Mouse (Mus musculus) erythroblast, embryonic 14.5 days (primary cell): ENCODE data around the gene Cdk6. TPM values are rescaled to one million over a fixed set of nuclear protein-coding genes. Genes with fewer than 3 reads are reported as not detected.
"Not testable (repeated sequence)": the region's sequence is repeated elsewhere in the genome, so short reads cannot be mapped to it uniquely, and the experiment has no call there.

ENCODE experiments used
- H3K27me3 ChIP-seq: 2 replicates; pipeline ENCODE4 v1.6.1; 2012; ENCODE audit warnings: inconsistent platforms; ENCODE audit not compliant: control insufficient read depth
- H3K36me3 ChIP-seq: 2 replicates; pipeline ENCODE4 v1.6.1; 2012; ENCODE audit warnings: mild to moderate bottlenecking, inconsistent platforms; ENCODE audit not compliant: control insufficient read depth
- H3K4me1 ChIP-seq: 2 replicates; pipeline ENCODE4 v1.6.1; 2012; ENCODE audit warnings: inconsistent platforms; ENCODE audit not compliant: control insufficient read depth
- H3K4me3 ChIP-seq: replicated peaks from 2 replicates; pipeline ENCODE3; 2012; ENCODE audit warnings: moderate library complexity, mild to moderate bottlenecking, inconsistent platforms
- H3K9me3 ChIP-seq: 2 replicates; pipeline ENCODE4 v1.6.1; 2012; ENCODE audit warnings: low read length, inconsistent platforms, mixed read lengths; ENCODE audit not compliant: control insufficient read depth
- GATA1 ChIP-seq: IDR thresholded peaks from 2 replicates; pipeline ENCODE4 v1.6.1; 2012; ENCODE audit warnings: low read length, inconsistent platforms, mixed read lengths
- TAL1 ChIP-seq: IDR thresholded peaks from 3 replicates; pipeline ENCODE4 v1.6.1; 2012; ENCODE audit warnings: low read length, inconsistent platforms, mixed read lengths
- polyA plus RNA-seq: library from polyadenylated mRNA; stranded (reverse); fragments of >175 nt; gene quantifications from 2 replicates; pipeline ENCODE4 v1.2.3, GENCODE M21; 2012

Cdk6 gene
- polyA plus RNA-seq, 1 experiment, result 0.03 TPM

DNA sequence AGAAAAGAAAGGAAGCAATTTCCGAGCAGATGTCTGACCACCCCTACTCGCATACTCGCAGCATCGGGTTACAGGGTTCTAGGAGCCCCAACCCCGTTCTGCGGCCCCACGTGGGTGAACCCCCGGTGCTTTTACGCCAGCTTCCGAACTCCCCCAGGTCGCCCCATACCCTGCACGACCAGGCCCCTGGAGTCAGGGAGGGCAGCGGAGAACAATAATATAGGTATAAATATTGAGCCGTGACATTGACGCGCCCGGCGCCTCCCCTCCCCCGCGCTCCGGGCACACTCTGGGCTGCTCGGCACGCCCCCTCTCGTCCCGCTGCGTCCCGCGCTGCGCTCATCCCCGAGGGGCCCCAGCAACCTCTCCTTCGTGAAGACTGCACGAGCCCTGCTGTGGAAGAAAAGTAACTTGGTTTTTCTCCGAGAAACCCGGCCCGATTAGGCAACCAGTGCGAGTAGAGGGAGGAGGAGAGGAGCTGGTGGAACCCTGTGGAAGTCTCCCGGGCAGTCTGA, 2.3 kb downstream of the Cdk6 start:
- Histone ChIP-seq H3K4me3 (peak overlapping the region; percentile 67), H3K9me3 (no peaks in the 10 kb centered on the region), H3K36me3 (no peaks in the 10 kb centered on the region; the same call in 1 of the 2 replicates), H3K27me3 (peaks cover 22% of the 10 kb centered on the region), H3K4me1 (peaks cover 38% of the 10 kb centered on the region)
- no peak for TF ChIP-seq GATA1
- no peak for TF ChIP-seq TAL1

DNA sequence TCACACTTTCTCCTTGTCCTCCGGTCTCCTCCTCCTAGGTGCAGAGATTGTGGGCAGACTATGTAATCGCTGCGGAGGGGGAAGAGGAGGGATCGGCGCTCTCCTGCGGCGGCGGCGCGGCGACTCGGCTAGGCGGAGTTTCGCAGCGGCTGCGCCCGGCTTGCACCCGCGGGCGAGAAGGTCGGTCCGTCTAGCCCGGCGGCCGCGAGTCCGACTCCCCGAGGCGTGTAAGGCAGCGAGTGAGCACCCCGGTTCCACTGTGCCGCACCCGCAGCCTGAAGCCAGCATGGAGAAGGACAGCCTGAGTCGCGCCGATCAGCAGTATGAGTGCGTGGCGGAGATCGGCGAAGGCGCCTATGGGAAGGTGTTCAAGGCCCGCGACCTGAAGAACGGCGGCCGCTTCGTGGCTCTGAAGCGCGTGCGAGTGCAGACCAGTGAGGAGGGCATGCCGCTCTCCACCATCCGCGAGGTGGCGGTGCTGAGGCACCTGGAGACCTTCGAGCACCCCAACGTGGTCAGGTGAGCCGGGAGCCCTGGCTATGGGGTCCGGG, 2.9 kb downstream of the Cdk6 start:
- peaks cover 38% of the 10 kb centered on the region for H3K4me1 ChIP-seq
- TF ChIP-seq GATA1 (no peak), TAL1 (no peak)

DNA sequence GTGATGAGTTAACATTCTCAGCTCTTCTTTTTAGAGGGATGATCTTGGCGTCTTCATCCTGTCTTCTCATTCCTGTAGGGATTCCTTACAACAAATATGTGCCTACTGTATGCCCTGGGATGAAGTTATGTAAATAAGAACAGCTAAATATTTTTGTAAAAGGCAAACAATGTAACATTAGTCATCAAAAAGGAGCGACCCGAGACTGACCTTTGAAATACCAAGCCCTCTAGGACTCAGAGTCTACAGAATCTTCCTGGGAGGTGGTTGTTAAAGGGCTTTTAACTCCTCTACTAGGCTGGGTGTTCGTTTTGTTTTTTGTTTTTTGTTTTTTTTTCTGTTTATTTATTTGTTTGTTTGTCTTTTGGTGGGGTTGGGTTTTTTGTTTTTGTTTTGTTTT, 4.3 kb downstream of the Cdk6 start:
- H3K4me3 ChIP-seq, H3K9me3 ChIP-seq, H3K36me3 ChIP-seq: not testable (repeated sequence)
- H3K27me3 ChIP-seq, result peaks cover 21% of the 10 kb centered on the region
- peaks cover 38% of the 10 kb centered on the region for H3K4me1 ChIP-seq

More for the DNA sequence above, 2.9 kb downstream of the Cdk6 start:
- H3K9me3 ChIP-seq, result no peaks in the 10 kb centered on the region
- peak overlapping the region; percentile 67 for H3K4me3 ChIP-seq
- peaks cover 22% of the 10 kb centered on the region for H3K27me3 ChIP-seq
- no peaks in the 10 kb centered on the region; the same call in 1 of the 2 replicates for H3K36me3 ChIP-seq

DNA sequence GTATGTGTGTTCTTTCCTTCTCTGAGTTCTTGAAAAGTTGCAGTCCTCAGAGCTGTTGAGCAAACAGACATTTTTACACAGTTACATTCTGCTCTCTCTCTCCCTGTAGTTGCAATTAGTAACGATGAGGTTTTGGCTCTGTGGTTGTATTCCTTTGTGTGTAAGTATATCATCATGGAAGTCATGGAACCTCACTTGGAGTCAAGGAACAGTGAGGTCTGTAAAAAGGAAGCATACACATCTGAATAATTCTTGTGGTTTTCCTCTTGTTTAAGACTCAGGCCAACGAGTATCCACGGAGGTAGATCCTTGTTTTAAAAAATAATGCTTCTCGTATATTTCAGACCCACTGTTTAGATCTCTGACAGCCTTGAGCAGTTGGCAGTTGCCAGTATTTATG, 8.1 kb downstream of the Cdk6 start:
- H3K4me3 ChIP-seq, H3K9me3 ChIP-seq, H3K36me3 ChIP-seq, H3K27me3 ChIP-seq, H3K4me1 ChIP-seq: not testable (repeated sequence)

DNA sequence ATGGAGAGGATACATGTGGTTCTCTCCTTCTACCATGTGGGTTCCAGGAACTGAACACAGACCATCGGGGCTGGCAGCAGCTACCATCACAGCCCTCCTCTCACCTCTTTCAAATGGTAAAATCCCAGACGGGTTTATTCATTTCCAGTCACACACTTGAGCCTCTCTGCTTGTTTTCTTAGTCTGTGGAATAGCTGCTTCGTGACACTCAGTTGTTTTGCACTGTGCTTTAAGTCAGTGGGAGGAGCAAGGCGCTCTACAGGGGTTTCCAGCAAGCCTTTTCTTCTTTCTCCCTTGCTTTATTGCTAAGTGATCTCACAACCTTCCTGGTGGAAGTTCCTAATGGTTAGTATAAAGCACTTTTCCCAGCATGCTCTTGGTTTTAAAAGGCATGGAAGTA, 10.6 kb downstream of the Cdk6 start:
- H3K9me3 ChIP-seq, H3K27me3 ChIP-seq, H3K4me3 ChIP-seq, H3K36me3 ChIP-seq: not testable (repeated sequence)
- H3K4me1 ChIP-seq, result peaks cover 26% of the 10 kb centered on the region

DNA sequence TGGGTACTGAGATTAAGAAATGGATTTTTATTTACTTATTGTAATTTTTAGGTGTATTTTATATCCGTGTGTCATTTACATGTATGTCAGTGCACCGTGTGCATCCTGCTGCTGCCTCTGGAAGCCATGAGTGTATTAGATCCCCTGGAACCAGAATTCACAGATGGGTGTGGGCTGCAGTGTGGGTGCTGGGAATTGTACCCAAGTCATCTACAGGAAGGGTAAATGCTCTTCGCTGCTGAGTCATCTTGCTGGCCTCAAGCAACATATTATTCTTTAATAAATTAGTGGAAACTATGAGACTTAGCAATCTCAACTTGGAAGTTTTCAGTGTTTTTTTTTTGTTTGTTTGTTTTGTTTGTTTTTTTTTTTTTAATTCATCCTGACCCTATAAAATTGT, 11.0 kb downstream of the Cdk6 start:
- no peak for TF ChIP-seq TAL1
- TF ChIP-seq GATA1, result no peak
- Histone ChIP-seq H3K36me3 (no peaks in the 10 kb centered on the region), H3K4me1 (peaks cover 26% of the 10 kb centered on the region), H3K9me3 (no peaks in the 10 kb centered on the region), H3K4me3 (no peak overlapping the region), H3K27me3 (no peaks in the 10 kb centered on the region)

DNA sequence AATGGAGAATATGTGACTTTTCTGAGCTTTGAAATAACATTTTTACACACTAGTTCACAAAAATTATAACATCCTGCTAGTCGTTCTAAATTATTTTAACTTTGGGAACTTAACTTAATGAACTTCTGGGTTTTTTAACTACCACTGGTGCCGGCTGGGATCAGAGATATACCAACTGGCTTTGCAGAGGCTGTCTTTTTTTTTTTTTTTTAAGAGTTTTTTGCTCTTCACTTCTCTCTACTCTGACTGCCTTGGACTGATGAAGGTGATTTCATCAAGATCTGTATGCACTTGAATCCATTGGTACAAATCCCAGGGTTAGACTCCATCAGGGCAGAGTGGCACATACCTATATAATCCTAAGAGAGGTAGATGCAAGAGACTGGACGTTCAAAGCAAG, 11.5 kb downstream of the Cdk6 start:
- no peaks in the 10 kb centered on the region for H3K27me3 ChIP-seq
- TF ChIP-seq TAL1 (no peak), GATA1 (no peak)
- H3K36me3 ChIP-seq, result no peaks in the 10 kb centered on the region
- H3K4me1 ChIP-seq, result peaks cover 26% of the 10 kb centered on the region
- H3K4me3 ChIP-seq, result no peak overlapping the region
- no peaks in the 10 kb centered on the region for H3K9me3 ChIP-seq

DNA sequence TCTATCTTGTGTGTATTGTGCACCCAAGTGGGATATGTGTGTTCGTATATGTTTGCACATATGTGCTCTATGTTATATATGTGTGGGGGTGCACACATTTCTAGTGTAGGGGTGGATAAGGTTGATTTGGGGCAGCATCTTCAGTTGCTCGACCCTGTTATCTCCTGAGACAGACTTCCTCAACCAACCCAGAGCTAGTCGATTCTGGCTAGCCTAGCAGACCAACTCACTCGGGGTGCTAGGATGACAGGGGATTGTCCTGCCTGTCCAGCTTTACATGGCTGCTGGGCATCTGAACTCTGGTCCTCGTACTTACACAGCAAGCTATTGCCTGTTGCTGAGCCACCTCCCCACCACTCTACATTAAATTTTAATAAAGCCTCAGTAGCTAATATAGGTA, 13.0 kb downstream of the Cdk6 start:
- no peak for TF ChIP-seq TAL1
- TF ChIP-seq GATA1, result no peak
- Histone ChIP-seq H3K36me3 (no peaks in the 10 kb centered on the region), H3K9me3 (no peaks in the 10 kb centered on the region), H3K4me1 (peaks cover 38% of the 10 kb centered on the region), H3K27me3 (no peaks in the 10 kb centered on the region), H3K4me3 (peak overlapping the region; percentile 40)

DNA sequence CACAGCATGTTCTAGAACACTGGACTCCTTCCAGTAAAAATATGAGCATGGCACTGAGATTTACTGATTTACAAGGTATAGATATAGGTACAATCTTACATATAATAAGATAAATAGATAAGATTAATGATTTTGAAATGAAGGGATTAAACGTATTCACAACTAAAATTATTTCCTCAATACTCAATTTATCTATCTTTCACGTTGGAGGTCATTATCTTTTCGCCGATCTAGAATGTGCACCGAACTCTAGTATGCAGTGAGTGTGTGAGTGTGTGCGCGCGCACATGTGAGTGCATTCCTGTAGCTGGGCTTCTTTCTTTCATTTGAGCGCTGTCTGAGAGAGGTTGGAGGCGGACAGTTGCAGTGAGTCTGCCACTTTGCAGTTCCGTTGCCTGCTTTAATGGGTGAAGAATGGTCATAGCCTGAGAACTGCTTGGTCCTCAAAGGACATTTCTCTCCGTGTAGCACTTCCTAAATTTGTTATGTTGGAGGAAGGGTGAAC, 13.8 kb downstream of the Cdk6 start:
- Histone ChIP-seq H3K4me1 (peaks cover 42% of the 10 kb centered on the region), H3K4me3 (peak overlapping the region; percentile 40), H3K36me3 (no peaks in the 10 kb centered on the region), H3K9me3 (no peaks in the 10 kb centered on the region), H3K27me3 (no peaks in the 10 kb centered on the region)
- TF ChIP-seq TAL1, result no peak
- 0 out of 2 replicates have a peak, but pooled peaks have one; percentile 28 for TF ChIP-seq GATA1

DNA sequence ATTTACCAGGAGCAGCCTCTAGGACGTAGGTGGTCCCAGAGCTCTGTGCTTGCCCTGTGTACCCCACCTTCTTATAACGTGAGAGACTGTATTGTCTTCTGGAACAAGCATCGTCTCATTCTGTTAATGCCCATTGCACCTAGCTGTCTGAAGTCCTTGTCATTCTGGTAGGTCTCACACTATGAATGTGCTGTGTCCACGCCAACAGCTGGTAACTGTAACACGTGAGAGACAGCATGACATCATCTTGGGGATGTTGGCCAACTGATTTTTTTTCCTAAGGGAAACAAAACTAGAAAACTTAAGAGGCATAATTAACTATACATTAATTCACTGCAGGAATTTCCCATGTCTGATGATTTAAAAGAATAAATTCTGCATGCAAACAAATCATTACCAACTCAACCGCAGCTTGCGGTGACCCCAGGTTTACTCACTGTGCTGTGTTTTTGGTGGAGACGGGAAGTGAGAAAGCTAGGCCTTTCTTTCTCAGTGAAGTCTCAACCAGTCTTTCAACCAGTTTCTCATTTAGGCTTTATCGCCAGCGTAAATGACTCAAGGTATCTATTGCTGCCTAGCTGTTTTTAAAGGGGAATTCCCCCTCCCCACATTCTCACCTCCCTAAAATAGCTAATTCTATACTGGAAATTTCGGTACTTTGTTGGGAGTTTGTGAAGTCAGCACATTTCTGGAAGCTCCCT, 14.4 kb downstream of the Cdk6 start:
- H3K36me3 ChIP-seq, result no peaks in the 10 kb centered on the region
- peaks cover 45% of the 10 kb centered on the region for H3K4me1 ChIP-seq
- TF ChIP-seq GATA1 (no peak), TAL1 (no peak)
- H3K9me3 ChIP-seq, result no peaks in the 10 kb centered on the region
- no peaks in the 10 kb centered on the region for H3K27me3 ChIP-seq
- H3K4me3 ChIP-seq, result no peak overlapping the region
